Mouse (Mus musculus) liver, adult 2 months (tissue): Measurements from ENCODE around the gene Slc4a3.

Source experiments
- CTCF ChIP-seq: fragments of 200-500 bp; IDR thresholded peaks from 2 replicates; pipeline ENCODE4 v1.5.1; 2011; ENCODE audit warnings: low read depth, low read length, control low read depth
- POLR2A ChIP-seq: fragments of 200-500 bp; IDR thresholded peaks from 2 replicates; pipeline ENCODE4 v1.6.1; 2011; ENCODE audit warnings: low read length, control low read depth; ENCODE audit not compliant: insufficient read depth; ENCODE audit errors: extremely low read depth

DNA sequence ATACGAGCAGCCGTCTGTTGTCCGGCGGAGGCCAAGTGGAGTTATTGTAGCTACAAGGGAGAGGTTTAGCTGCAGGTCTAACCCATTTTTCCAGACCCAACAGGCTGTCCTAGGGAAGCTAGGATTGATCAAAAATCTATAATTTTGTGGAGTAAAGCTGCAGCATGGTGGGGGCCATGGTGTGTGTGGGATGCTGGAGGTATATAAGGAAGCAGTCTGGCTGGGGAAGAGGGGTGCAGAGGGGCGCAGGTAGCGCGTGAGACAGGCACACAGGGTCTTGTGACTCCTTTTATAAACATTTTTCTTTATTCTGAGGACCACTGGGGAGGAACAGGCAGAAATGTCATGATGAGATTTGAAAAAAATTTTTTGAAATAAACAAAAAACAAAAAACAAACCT, 57.5 kb downstream of the Slc4a3 start:
- TF ChIP-seq POLR2A (no peak), CTCF (no peak)
